Mouse (Mus musculus): ENCODE results near the gene Galnt17.

The Galnt17 gene

GRCm38 (mm10) chr5:130825797-130826196, 482.5 kb downstream of the Galnt17 start:
- ATAC-seq (ENCODE audit: low TSS enrichment), result no peak

Data from frontal cortex, adult (tissue).